Mouse (Mus musculus): Measurements from ENCODE around the gene Ppp1r26. TPM values are rescaled to one million over a fixed set of nuclear protein-coding genes. Genes with fewer than 3 reads are reported as not detected.

Gene Ppp1r26
- not detected in 2 replicates for polyA plus RNA-seq (2012)

GRCm38 (mm10) chr2:28446515-28447314 lies at the start of gene Ppp1r26:
Ppp1r26 (plus strand) TSS chr2:28446800.
- no peak for TF ChIP-seq GATA1 (IDR thresholded peaks at IDR 0.05; ENCODE audit: low read length)

GRCm38 (mm10) chr2:28396928-28397327 lies 49.7 kb upstream of the Ppp1r26 start:
- TF ChIP-seq GATA1 (IDR thresholded peaks at IDR 0.05; ENCODE audit: low read length): no peak

- TF ChIP-seq GATA1 (IDR thresholded peaks at IDR 0.05; ENCODE audit: low read length): no peak
Observed at GRCm38 (mm10) chr2:28397417-28398119, 49.0 kb upstream of the Ppp1r26 start.

- no peak for TF ChIP-seq GATA1 (IDR thresholded peaks at IDR 0.05; ENCODE audit: low read length)
Observed at GRCm38 (mm10) chr2:28401647-28402046, 45.0 kb upstream of the Ppp1r26 start.

GRCm38 (mm10) chr2:28402128-28402527 lies 44.5 kb upstream of the Ppp1r26 start:
- no peak for TF ChIP-seq GATA1 (IDR thresholded peaks at IDR 0.05; ENCODE audit: low read length)

- no peak for TF ChIP-seq GATA1 (IDR thresholded peaks at IDR 0.05; ENCODE audit: low read length)
Observed at GRCm38 (mm10) chr2:28407796-28408195, 38.8 kb upstream of the Ppp1r26 start.

GRCm38 (mm10) chr2:28409144-28409543 lies 37.5 kb upstream of the Ppp1r26 start:
- no peak for TF ChIP-seq GATA1 (IDR thresholded peaks at IDR 0.05; ENCODE audit: low read length)

GRCm38 (mm10) chr2:28409566-28409965 lies 37.0 kb upstream of the Ppp1r26 start:
- no peak for TF ChIP-seq GATA1 (IDR thresholded peaks at IDR 0.05; ENCODE audit: low read length)

GRCm38 (mm10) chr2:28412936-28413335 lies 33.7 kb upstream of the Ppp1r26 start:
- TF ChIP-seq GATA1 (IDR thresholded peaks at IDR 0.05; ENCODE audit: low read length): no peak

GRCm38 (mm10) chr2:28414116-28414756 lies 32.4 kb upstream of the Ppp1r26 start:
- TF ChIP-seq GATA1 (IDR thresholded peaks at IDR 0.05; ENCODE audit: low read length): no peak

GRCm38 (mm10) chr2:28414757-28415137 lies 31.9 kb upstream of the Ppp1r26 start:
- TF ChIP-seq GATA1 (IDR thresholded peaks at IDR 0.05; ENCODE audit: low read length): no peak

- TF ChIP-seq GATA1 (IDR thresholded peaks at IDR 0.05; ENCODE audit: low read length): no peak
Observed at GRCm38 (mm10) chr2:28415387-28416024, 31.1 kb upstream of the Ppp1r26 start.

GRCm38 (mm10) chr2:28416511-28416910 lies 30.1 kb upstream of the Ppp1r26 start:
- no peak for TF ChIP-seq GATA1 (IDR thresholded peaks at IDR 0.05; ENCODE audit: low read length)

GRCm38 (mm10) chr2:28418034-28418433 lies 28.6 kb upstream of the Ppp1r26 start:
- TF ChIP-seq GATA1 (IDR thresholded peaks at IDR 0.05; ENCODE audit: low read length): no peak

GRCm38 (mm10) chr2:28419898-28420297 lies 26.7 kb upstream of the Ppp1r26 start:
- TF ChIP-seq GATA1 (IDR thresholded peaks at IDR 0.05; ENCODE audit: low read length): no peak

- no peak for TF ChIP-seq GATA1 (IDR thresholded peaks at IDR 0.05; ENCODE audit: low read length)
Observed at GRCm38 (mm10) chr2:28423167-28423566, 23.4 kb upstream of the Ppp1r26 start.

Measured in G1E-ER4 (cell line).